Mouse (Mus musculus) intestine, embryonic 15.5 days (tissue): ENCODE measurements around the gene Clec14a. TPM values are rescaled to one million over a fixed set of nuclear protein-coding genes. Genes with fewer than 3 reads are reported as not detected.
A peak's percentile ranks its signal among the peaks of the same experiment; 100 is the strongest.
"Not testable (repeated sequence)": the region's sequence is repeated elsewhere in the genome, so short reads cannot be mapped to it uniquely, and the experiment has no call there.

Experiments used
- ATAC-seq: fragments of 200-750 bp; cut with Nextera tagmentation; 2 replicates; pipeline ENCODE4 v1.8.0; 2017; ENCODE audit warnings: moderate TSS enrichment, moderate library complexity
- H3K27ac ChIP-seq: fragments of 300-500 bp; sonication (generic); 2 replicates; pipeline ENCODE4 v1.5.1; 2015; ENCODE audit warnings: mild to moderate bottlenecking, inconsistent platforms
- H3K27me3 ChIP-seq: fragments of 300-500 bp; sonication (generic); replicated peaks from 2 replicates; pipeline ENCODE4 v1.6.1; 2015; ENCODE audit warnings: inconsistent platforms
- H3K36me3 ChIP-seq: fragments of 300-500 bp; sonication (generic); 2 replicates; pipeline ENCODE4 v1.6.1; 2015; ENCODE audit warnings: inconsistent platforms
- H3K4me1 ChIP-seq: fragments of 300-500 bp; sonication (generic); replicated peaks from 2 replicates; pipeline ENCODE4 v1.6.1; 2015; ENCODE audit warnings: inconsistent platforms
- H3K4me2 ChIP-seq: fragments of 300-500 bp; sonication (generic); replicated peaks from 2 replicates; pipeline ENCODE4 v1.6.1; 2015; ENCODE audit warnings: mild to moderate bottlenecking, inconsistent platforms
- H3K4me3 ChIP-seq: fragments of 300-500 bp; sonication (generic); replicated peaks from 2 replicates; pipeline ENCODE4 v1.5.1; 2015; ENCODE audit warnings: inconsistent platforms
- H3K9ac ChIP-seq: fragments of 300-500 bp; sonication (generic); 2 replicates; pipeline ENCODE4 v1.6.1; 2015; ENCODE audit warnings: inconsistent platforms
- H3K9me3 ChIP-seq: fragments of 300-500 bp; sonication (generic); 2 replicates; pipeline ENCODE4 v1.6.1; 2016; ENCODE audit warnings: inconsistent platforms
- WGBS: fragments of 180-500 bp; shearing (Covaris S2); methylation state at CpG from one replicate; pipeline ENCODE4 v1.1.7; 2015; 5-methylcytosine and 5-hydroxymethylcytosine counted together
- polyA plus RNA-seq: library from polyadenylated mRNA; unstranded; fragments of >200 nt; fragmentation: Nextera tagmentation; extraction: Ambion mirVana; gene quantifications from 2 replicates; pipeline ENCODE4 v1.2.1, GENCODE M21; 2015

Clec14a gene
- 8.7 and 9.6 TPM in 2 replicates for polyA plus RNA-seq

DNA sequence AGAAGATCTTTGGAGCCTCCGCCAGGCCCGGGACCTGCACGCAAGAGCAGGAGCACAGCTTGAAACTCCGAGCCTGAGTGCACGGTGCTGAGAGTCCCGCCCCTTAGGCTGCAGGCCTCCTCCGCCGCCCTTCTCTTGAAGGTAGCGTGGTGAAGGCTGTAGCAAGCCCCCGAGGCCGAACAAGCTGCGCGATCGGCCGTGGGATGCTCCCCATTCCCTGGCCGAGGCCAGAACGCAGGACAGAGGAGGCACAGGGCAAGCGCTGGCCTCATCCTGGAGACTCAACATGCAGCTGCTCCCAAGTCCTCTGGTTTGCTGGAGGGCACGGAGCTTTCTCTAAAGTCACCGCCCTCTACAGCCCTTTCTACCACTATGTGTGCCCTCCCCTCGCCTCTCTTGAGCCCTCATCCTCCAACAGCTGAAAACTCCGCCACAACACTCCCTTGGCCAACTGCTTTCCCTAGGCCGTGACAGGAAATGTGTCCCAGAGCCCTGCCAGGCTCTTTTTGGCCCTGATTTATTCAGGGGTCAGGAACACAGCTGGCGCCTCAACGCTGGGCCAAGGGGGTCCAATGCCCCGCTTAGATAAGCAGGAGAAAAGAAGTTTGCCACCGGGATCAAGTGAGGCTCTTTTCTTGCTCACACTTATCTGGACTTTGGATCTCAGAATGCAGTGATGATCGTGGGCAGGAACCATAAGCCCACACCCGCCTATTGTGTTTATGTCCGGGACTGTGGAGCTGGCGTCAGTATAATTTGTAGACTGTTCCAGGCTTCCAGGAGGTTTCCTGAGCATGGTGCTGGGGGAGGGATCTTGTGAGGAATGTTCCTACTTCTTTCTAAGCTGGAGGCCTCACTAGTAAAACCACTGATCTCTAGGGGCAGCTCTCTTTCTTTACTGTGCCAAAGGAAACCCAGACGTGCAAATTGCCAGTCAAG lies at the start of gene Clec14a:
TSS of gene Clec14a (minus strand) at position 728 of the 939 bp plus-strand sequence.
- Histone ChIP-seq H3K4me3 (peak within 1 kb of the TSS; percentile 40), H3K4me1 (peaks cover 17% of the 10 kb centered on the region), H3K27me3 (no peaks in the 10 kb centered on the region), H3K4me2 (peak within 1 kb of the TSS; percentile 90), H3K36me3 (no peaks in the 10 kb centered on the region), H3K27ac (peak within 1 kb of the TSS; percentile 54), H3K9ac (peak within 1 kb of the TSS; percentile 51), H3K9me3 (no peaks in the 10 kb centered on the region)
- 8% methylated on average over 32 of the region's 32 CpGs for WGBS
- peak; percentile 89 for ATAC-seq

DNA sequence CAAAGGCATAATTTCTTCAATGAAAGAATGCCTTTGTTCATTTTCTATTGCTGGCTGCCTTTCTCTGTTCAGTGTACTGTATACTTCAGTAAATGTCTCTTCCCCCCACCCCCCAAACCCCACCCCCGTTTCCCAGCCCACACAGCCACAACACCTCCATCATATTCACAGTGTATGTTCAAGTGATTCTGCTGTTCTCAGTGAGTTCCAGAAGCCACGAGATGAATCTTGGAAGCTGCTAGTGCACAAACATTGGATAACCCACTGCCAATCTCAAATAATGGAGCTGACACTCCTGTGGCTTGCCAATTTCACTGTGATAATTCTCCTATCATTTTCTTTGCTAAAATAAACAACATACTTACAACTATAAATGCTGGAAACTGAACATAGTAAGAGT lies 38.7 kb upstream of the Clec14a start:
- no peaks in the 10 kb centered on the region for H3K36me3 ChIP-seq
- H3K9ac ChIP-seq = no peak overlapping the region
- no peak overlapping the region for H3K4me3 ChIP-seq
- H3K4me2 ChIP-seq = no peak overlapping the region
- H3K27me3 ChIP-seq = no peaks in the 10 kb centered on the region
- no peak for ATAC-seq
- H3K4me1 ChIP-seq = no peaks in the 10 kb centered on the region
- H3K9me3 ChIP-seq = no peaks in the 10 kb centered on the region
- H3K27ac ChIP-seq = no peak overlapping the region
- 70% methylated on average over 2 of the region's 2 CpGs for WGBS

DNA sequence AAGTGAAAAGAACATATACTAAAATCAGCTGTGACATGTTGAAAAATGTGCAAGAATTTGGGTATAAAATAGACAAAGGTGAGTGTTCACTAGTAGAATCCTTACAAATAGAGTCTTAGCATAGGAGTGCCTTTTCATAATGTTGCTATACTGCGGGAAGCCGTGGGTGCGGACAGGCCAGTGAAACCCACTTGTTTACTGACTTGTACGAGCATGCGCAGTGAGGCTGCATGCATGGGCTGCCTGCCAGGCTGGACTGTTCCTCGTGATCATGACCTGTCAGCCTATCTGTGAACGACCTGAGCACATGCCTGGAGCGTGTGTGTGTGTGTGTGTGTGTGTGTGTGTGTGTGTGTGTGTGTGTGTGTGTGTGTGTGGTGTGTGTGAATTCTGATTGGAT lies 37.3 kb upstream of the Clec14a start:
- not testable (repeated sequence) for H3K4me3 ChIP-seq, H3K27ac ChIP-seq, H3K9me3 ChIP-seq, H3K27me3 ChIP-seq, H3K4me1 ChIP-seq, H3K36me3 ChIP-seq, H3K4me2 ChIP-seq, H3K9ac ChIP-seq, ATAC-seq
- WGBS = 70% methylated on average over 8 of the region's 8 CpGs

DNA sequence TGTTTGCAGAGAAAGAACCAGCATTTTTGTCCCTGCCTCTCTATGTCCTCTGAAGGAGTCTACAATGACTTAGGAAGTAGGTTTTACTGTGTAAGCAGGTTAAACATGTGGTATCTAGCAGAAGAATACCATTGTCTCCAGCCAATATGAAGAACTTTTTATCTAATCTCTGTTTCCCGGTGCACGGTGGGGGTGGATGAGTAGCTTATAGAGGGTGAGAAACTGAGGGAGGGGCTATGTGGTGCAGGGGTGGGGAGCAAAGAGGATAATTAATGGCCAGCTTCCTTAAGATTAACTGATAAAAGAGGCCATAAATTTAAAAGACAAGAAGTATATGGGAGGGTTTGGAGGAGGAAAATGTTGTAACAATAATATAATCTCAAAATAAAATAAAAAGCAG lies 36.5 kb upstream of the Clec14a start:
- Histone ChIP-seq H3K27ac (no peak overlapping the region), H3K36me3 (no peaks in the 10 kb centered on the region), H3K4me1 (no peaks in the 10 kb centered on the region), H3K4me2 (no peak overlapping the region), H3K27me3 (no peaks in the 10 kb centered on the region), H3K9me3 (no peaks in the 10 kb centered on the region), H3K9ac (no peak overlapping the region), H3K4me3 (no peak overlapping the region)
- 25% methylated on average over 2 of the region's 2 CpGs for WGBS
- no peak for ATAC-seq

DNA sequence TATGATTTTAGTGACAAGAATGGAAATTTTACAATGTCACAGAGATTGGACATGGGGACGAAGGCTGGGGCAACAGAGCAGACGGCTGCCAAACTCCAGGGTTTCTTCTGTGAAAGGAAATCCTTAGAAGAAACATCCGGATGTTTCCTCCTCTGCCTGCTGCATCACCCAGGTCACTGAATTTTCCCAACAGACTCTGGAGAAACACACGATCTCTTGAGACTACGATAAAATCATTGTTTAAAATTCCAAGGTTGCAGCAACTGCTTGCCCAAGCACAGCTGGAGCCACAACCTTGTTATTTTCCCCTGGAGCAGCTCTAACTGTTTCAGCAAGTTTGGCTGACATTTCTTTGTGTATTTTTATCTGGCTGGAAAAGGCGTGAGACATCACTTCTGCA lies 27.9 kb upstream of the Clec14a start:
- Histone ChIP-seq H3K27ac (no peak overlapping the region), H3K9ac (no peak overlapping the region), H3K4me2 (no peak overlapping the region), H3K4me1 (no peaks in the 10 kb centered on the region), H3K36me3 (no peaks in the 10 kb centered on the region), H3K9me3 (no peaks in the 10 kb centered on the region), H3K4me3 (no peak overlapping the region), H3K27me3 (no peaks in the 10 kb centered on the region)
- ATAC-seq = no peak
- WGBS = 59% methylated on average over 6 of the region's 6 CpGs

DNA sequence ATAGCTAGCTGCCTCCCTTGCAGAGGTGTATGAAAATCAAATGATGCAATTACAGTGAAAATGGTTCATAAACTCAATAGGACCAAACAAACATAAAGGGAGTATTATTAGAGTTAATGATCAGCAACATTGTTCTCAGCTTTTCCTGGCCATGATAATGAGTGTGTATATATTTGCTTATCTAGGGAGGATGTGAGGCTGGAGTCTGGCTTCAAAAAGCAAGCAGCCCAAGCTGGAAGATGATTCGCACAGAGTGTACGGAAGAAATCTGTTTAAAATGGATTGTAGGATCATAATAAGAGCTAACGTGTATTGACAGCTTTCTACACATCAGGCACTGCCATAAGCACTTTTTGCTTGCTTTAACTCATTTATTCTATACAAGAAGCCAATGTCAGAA lies 16.8 kb upstream of the Clec14a start:
- no peak overlapping the region for H3K9ac ChIP-seq
- no peaks in the 10 kb centered on the region for H3K27me3 ChIP-seq
- H3K4me1 ChIP-seq = no peaks in the 10 kb centered on the region
- H3K4me2 ChIP-seq = no peak overlapping the region
- WGBS = 82% methylated on average over 3 of the region's 3 CpGs
- no peak for ATAC-seq
- no peak overlapping the region for H3K27ac ChIP-seq
- H3K36me3 ChIP-seq = no peaks in the 10 kb centered on the region
- H3K4me3 ChIP-seq = no peak overlapping the region
- H3K9me3 ChIP-seq = no peaks in the 10 kb centered on the region

DNA sequence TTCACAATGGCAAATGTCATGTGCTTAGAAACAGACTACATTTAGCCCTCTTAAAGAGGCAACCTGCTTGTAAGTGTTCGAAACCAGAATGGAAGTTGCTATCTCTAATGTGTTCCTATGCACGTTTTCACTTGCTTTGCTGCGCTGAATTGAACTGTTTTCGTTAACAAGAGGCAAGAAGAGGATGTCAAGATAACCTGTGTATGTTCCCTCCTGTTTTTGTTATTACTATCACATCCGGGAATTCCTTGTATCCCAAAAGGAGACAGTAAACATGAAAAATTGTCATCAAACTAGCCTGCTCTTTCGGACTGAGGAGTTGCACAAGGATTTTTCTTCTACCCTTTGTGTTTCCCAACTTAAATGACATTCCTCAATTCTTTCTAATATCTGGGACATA lies 1.4 kb upstream of the Clec14a start:
- H3K9me3 ChIP-seq = no peaks in the 10 kb centered on the region
- H3K9ac ChIP-seq = no peak overlapping the region
- H3K27ac ChIP-seq = no peak overlapping the region
- H3K4me2 ChIP-seq = no peak overlapping the region
- H3K4me3 ChIP-seq = no peak overlapping the region
- no peak for ATAC-seq
- peaks cover 17% of the 10 kb centered on the region for H3K4me1 ChIP-seq
- no peaks in the 10 kb centered on the region for H3K36me3 ChIP-seq
- WGBS = 73% methylated on average over 6 of the region's 6 CpGs
- no peaks in the 10 kb centered on the region for H3K27me3 ChIP-seq

DNA sequence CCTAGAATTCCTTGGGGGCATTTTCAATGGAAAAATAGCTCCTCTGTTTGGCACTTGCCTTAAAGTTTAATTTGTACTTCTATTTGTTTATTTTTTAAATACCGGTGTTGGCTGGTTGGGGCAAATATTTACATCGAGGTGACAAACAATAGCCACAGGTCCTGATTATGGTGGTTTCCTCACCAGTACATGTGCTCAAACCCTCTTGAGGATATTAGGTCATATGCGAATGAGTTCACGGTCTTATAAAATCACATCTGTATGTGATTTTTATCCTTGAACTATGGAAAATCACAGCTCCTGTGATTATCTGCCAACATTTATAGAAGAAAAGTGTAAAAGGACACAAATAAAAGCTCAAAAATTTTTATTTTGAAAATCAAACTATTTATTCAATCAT lies 415 bp upstream of the Clec14a start:
- Histone ChIP-seq H3K4me3 (no peak overlapping the region), H3K4me2 (no peak overlapping the region), H3K27ac (no peak overlapping the region), H3K9ac (no peak overlapping the region), H3K27me3 (no peaks in the 10 kb centered on the region), H3K36me3 (no peaks in the 10 kb centered on the region), H3K4me1 (peaks cover 17% of the 10 kb centered on the region), H3K9me3 (no peaks in the 10 kb centered on the region)
- ATAC-seq = no peak
- 70% methylated on average over 4 of the region's 4 CpGs for WGBS

DNA sequence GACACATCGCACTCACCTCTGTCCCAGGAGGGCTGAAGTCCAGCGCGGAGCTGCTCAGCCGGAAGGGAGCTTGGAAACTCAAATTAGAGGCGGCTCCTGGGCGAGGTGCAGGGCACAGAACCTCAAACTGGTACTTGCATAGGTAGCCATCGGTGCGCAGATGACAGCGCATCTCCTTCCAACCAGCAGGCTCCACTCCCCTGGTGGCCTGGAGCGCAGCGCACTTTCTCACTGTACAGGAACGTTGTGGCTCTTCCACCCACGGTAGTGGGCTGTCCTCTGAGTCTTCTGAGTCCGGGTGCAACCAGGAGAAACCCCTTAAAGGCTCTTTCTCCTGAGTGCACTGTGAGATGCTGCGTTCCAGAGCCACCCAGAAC lies 916 bp downstream of the Clec14a start:
- WGBS = 9% methylated on average over 15 of the region's 15 CpGs
- H3K4me1 ChIP-seq = peaks cover 17% of the 10 kb centered on the region
- H3K9me3 ChIP-seq = no peaks in the 10 kb centered on the region
- ATAC-seq = peak; percentile 75
- peak overlapping the region; percentile 40 for H3K4me3 ChIP-seq
- H3K27me3 ChIP-seq = no peaks in the 10 kb centered on the region
- peak overlapping the region; percentile 90 for H3K4me2 ChIP-seq
- H3K36me3 ChIP-seq = no peaks in the 10 kb centered on the region
- H3K9ac ChIP-seq = peak overlapping the region; percentile 51
- H3K27ac ChIP-seq = peak overlapping the region; percentile 54

DNA sequence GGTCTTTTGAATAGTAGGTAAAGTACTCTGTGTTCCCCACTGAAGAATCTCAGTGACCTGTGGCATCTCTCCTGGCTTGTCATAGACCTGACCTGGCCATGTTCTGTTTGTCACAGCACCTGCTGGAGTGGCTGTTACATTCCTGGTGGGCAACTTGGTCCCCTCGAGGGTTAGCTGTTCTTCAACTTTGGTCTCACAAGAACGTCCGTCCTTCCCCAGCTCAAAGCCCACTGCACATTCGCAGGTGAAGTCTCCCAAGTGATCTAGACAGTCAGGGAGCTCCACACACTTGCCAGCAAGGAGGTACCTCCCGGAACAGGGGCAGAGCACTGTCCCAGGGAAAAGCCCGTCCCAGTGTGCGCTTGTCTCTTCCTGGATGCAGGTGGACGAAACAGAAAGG lies 1.3 kb downstream of the Clec14a start:
- peak overlapping the region; percentile 51 for H3K9ac ChIP-seq
- peaks cover 17% of the 10 kb centered on the region for H3K4me1 ChIP-seq
- peak overlapping the region; percentile 90 for H3K4me2 ChIP-seq
- peak overlapping the region; percentile 40 for H3K4me3 ChIP-seq
- no peaks in the 10 kb centered on the region for H3K9me3 ChIP-seq
- 35% methylated on average over 8 of the region's 8 CpGs for WGBS
- peak overlapping the region; percentile 54 for H3K27ac ChIP-seq
- H3K36me3 ChIP-seq = no peaks in the 10 kb centered on the region
- no peak for ATAC-seq
- no peaks in the 10 kb centered on the region for H3K27me3 ChIP-seq

DNA sequence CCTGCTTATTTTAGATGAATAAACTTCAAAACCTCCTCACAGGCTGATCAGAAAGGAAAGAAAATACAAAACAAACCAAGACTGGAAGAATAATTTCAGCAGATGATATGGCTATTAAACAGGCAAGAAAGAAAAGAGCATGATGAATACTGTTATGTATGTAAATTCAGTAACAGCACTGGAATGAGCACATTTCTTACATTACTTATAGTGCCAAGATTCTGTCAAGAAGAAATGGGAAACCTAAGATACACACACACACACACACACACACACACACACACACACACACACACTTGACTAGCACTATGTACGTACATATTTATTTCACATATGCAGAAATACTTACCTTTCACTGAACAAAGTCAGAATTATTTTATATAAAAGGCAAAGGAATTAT lies 17.2 kb downstream of the Clec14a start:
- H3K4me1 ChIP-seq = no peaks in the 10 kb centered on the region
- ATAC-seq = no peak

DNA sequence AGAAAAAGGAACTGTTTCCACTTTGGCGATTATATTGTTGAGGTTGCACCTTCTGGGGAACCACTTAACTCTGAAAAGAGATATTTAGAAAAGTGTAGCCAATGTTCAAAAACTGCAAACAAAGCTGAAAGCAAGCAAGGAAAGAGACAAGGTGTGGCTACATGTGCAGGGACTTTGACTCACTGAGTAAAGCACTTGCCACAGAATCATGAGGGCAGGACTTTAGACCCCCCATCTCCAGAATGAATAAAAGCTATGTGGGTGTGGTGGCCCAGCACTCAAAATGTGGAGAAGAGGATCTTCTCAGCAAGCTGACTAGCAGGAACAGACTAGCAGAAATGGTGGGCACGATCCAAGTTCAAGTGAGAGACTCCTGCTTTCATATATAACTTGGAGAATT lies 36.6 kb downstream of the Clec14a start:
- H3K9me3 ChIP-seq = no peaks in the 10 kb centered on the region
- H3K27ac ChIP-seq = no peak overlapping the region
- 0 out of 2 replicates have a peak, but pooled peaks cover 2% of the 10 kb centered on the region for H3K4me1 ChIP-seq
- H3K4me2 ChIP-seq = no peak overlapping the region
- H3K4me3 ChIP-seq = no peak overlapping the region
- no peaks in the 10 kb centered on the region for H3K27me3 ChIP-seq
- no peak overlapping the region for H3K9ac ChIP-seq
- ATAC-seq = peak; percentile 62; the same call in 1 of the 2 replicates
- no peaks in the 10 kb centered on the region for H3K36me3 ChIP-seq
- WGBS = 75% methylated on average over 2 of the region's 2 CpGs

More for the DNA sequence above, 17.2 kb downstream of the Clec14a start:
- 89% methylated on average over 1 of the region's 1 CpGs for WGBS
- no peaks in the 10 kb centered on the region for H3K27me3 ChIP-seq
- no peaks in the 10 kb centered on the region for H3K36me3 ChIP-seq
- H3K4me3 ChIP-seq = no peak overlapping the region
- H3K27ac ChIP-seq = no peak overlapping the region
- no peak overlapping the region for H3K9ac ChIP-seq
- no peaks in the 10 kb centered on the region for H3K9me3 ChIP-seq
- H3K4me2 ChIP-seq = no peak overlapping the region

DNA sequence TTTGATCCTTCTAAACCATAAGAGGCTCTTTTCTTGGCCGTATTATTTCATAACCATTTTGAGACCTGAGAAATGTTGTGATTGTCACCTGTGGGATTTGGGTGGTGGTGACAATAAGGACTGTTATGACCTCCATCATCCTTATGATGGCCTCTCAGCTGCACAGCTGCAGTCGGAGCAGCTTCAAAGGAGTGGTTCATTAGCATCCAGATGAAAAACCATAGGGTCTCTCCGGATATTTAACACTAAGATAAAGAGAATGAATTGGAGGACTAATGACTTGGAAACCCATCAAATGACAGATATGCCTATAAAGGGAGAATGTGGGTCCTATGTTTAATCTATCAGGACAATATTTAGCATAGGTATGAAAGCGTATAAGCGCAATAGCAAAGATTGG lies 43.4 kb downstream of the Clec14a start:
- H3K4me1 ChIP-seq = no peaks in the 10 kb centered on the region
- H3K27ac ChIP-seq = no peak overlapping the region
- H3K9ac ChIP-seq = no peak overlapping the region
- no peak for ATAC-seq
- H3K36me3 ChIP-seq = no peaks in the 10 kb centered on the region
- H3K4me2 ChIP-seq = no peak overlapping the region
- no peaks in the 10 kb centered on the region for H3K27me3 ChIP-seq
- WGBS = 87% methylated on average over 5 of the region's 5 CpGs
- no peak overlapping the region for H3K4me3 ChIP-seq
- H3K9me3 ChIP-seq = no peaks in the 10 kb centered on the region
